Mouse (Mus musculus) testis, adult 2 months (tissue): Measurements from ENCODE around the gene Glrx.

Experiments
- CTCF ChIP-seq: fragments of 200-500 bp; IDR thresholded peaks from 2 replicates; pipeline ENCODE4 v1.5.1; 2012; ENCODE audit warnings: low read depth, mild to moderate bottlenecking, inconsistent platforms, low read length, moderate library complexity; ENCODE audit not compliant: control insufficient read depth, insufficient read depth, insufficient replicate concordance
- POLR2A ChIP-seq: fragments of 200-500 bp; IDR thresholded peaks from 2 replicates; pipeline ENCODE4 v1.6.1; 2012; ENCODE audit warnings: low read depth, mild to moderate bottlenecking, inconsistent platforms, low read length, moderate library complexity; ENCODE audit not compliant: control insufficient read depth

DNA sequence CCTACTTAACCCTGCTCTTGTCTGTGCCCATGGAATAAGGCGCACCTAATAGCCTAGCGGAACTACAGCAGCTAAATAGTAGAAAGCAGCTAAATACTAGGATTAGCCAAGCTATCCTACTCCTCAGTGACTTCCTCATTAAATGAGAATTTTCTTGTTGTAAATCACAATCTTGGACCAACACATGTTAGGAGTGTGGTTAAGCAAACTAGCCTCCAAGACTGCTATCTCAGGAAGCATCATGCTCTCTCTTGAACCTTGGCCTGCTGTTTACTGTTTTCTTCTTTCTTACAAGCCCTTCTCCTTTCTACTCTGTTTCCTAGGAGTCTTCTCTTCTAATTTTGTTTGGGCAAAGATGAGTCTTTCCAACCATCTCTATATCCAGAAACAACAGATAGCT, 22.5 kb upstream of the Glrx start:
- TF ChIP-seq CTCF (no peak), POLR2A (no peak)
